Mouse (Mus musculus): Measurements from ENCODE around the gene Vamp4. TPM values are rescaled to one million over a fixed set of nuclear protein-coding genes. Genes with fewer than 3 reads are reported as not detected.
A peak's percentile ranks its signal among the peaks of the same experiment; 100 is the strongest.

Gene Vamp4
- total and polyA plus RNA-seq, 3 experiments = 9.6 to 17.1 TPM; not detected in 1

- TF ChIP-seq USF1 (IDR thresholded peaks at IDR 0.05; ENCODE audit: low read depth, low read length) (peak; percentile 92), MYC (IDR thresholded peaks at IDR 0.05; ENCODE audit: low read depth, low read length) (0 out of 2 replicates have a peak, but pooled peaks have one; percentile 33), MAX (IDR thresholded peaks at IDR 0.05; ENCODE audit: low read length) (peak; percentile 52; the same call in 1 of the 2 replicates), SIN3A (IDR thresholded peaks at IDR 0.05; ENCODE audit: low read length) (no peak), GATA1 (IDR thresholded peaks at IDR 0.05; ENCODE audit: low read depth, low read length) (peak; percentile 47; the same call in 1 of the 2 replicates), POLR2AphosphoS2 (IDR thresholded peaks at IDR 0.05; ENCODE audit: low read length) (no peak), EP300 (IDR thresholded peaks at IDR 0.05; ENCODE audit: low read depth in 1 of 2, low read length in 2 of 2) (no peak), POLR2AphosphoS5 (IDR thresholded peaks at IDR 0.05; ENCODE audit: borderline replicate concordance, low read depth, low read length) (no peak), CHD2 (IDR thresholded peaks at IDR 0.05; ENCODE audit: low read length) (no peak), HCFC1 (IDR thresholded peaks at IDR 0.05; ENCODE audit: low read depth, low read length) (peak; percentile 83)
Observed at GRCm38 (mm10) chr1:162615511-162615910, 45.2 kb downstream of the Vamp4 start (continued).

- DNase-seq (ENCODE audit: low read depth, low spot score) = peak; percentile 52
- TF ChIP-seq ZC3H11A (IDR thresholded peaks at IDR 0.05; ENCODE audit: low read depth, low read length) (peak; percentile 29), EP300 (IDR thresholded peaks at IDR 0.05; ENCODE audit: low read depth in 1 of 2, low read length in 2 of 2) (no peak), CTCF (IDR thresholded peaks at IDR 0.05 in 2 of 3, conservative IDR thresholded peaks at IDR 0.05 in 1 of 3; ENCODE audit: control insufficient read depth in 1 of 3, insufficient read depth in 1 of 3, low read depth in 2 of 3, low read length in 3 of 3, poor library complexity in 1 of 3, severe bottlenecking in 1 of 3) (peak; percentile 60 to 76 (median 75)), MAZ (IDR thresholded peaks at IDR 0.05; ENCODE audit: low read depth, low read length) (no peak), USF2 (IDR thresholded peaks at IDR 0.05; ENCODE audit: borderline replicate concordance in 1 of 2, insufficient read depth in 1 of 2, low read depth in 1 of 2, low read length in 2 of 2) (no peak), MAX (IDR thresholded peaks at IDR 0.05; ENCODE audit: low read length) (no peak), NRF1 (IDR thresholded peaks at IDR 0.05; ENCODE audit: insufficient read depth, low read depth, low read length, poor library complexity, severe bottlenecking) (no peak), RAD21 (IDR thresholded peaks at IDR 0.05; ENCODE audit: low read depth, low read length) (peak; percentile 49), HCFC1 (IDR thresholded peaks at IDR 0.05; ENCODE audit: low read depth, low read length) (no peak), TBP (IDR thresholded peaks at IDR 0.05; ENCODE audit: low read depth, low read length) (no peak), POLR2AphosphoS5 (IDR thresholded peaks at IDR 0.05; ENCODE audit: borderline replicate concordance, low read depth, low read length) (no peak), KAT2A (conservative IDR thresholded peaks at IDR 0.05; ENCODE audit: low read depth, low read length) (no peak), MYC (IDR thresholded peaks at IDR 0.05; ENCODE audit: low read depth, low read length) (peak; percentile 70; the same call in 1 of the 2 replicates), ZKSCAN1 (IDR thresholded peaks at IDR 0.05; ENCODE audit: low read depth, low read length) (no peak), SMC3 (IDR thresholded peaks at IDR 0.05; ENCODE audit: low read depth, low read length) (peak; percentile 68)
- Histone ChIP-seq H3K36me3 (ENCODE audit: control insufficient read depth in 1 of 2, insufficient read depth in 2 of 2, low read length in 2 of 2) (peaks cover 0 to 7% of the 10 kb centered on the region in 2 experiments; a peak in 2 of 4 replicates), H3K9ac (ENCODE audit: control insufficient read depth, low read depth, low read length, poor library complexity, severe bottlenecking) (no peak overlapping the region), H3K27me3 (ENCODE audit: control insufficient read depth in 1 of 2, insufficient read depth in 2 of 2, low read length in 2 of 2) (no peaks in the 10 kb centered on the region), H3K79me2 (ENCODE audit: control insufficient read depth, insufficient read depth, low read length, poor library complexity) (no peaks in the 10 kb centered on the region), H3K27ac (ENCODE audit: control insufficient read depth, low read depth, low read length) (no peak overlapping the region), H3K4me1 (ENCODE audit: control insufficient read depth in 1 of 2, insufficient read depth in 2 of 2, low read length in 2 of 2) (peaks cover 1 to 9% of the 10 kb centered on the region in 2 experiments; a peak in 3 of 4 replicates), H3K4me3 (ENCODE audit: control insufficient read depth in 1 of 2, insufficient read depth in 1 of 2, low read depth in 2 of 2, low read length in 2 of 2) (no peak overlapping the region), H3K9me3 (replicated peaks; ENCODE audit: insufficient read depth, low read length) (no peaks in the 10 kb centered on the region)
Observed at GRCm38 (mm10) chr1:162620487-162620886, 50.2 kb downstream of the Vamp4 start.

Data from MEL (cell line).